Mouse (Mus musculus): Measurements from ENCODE around the gene Foxf1. TPM values are rescaled to one million over a fixed set of nuclear protein-coding genes. Genes with fewer than 3 reads are reported as not detected.
A peak's percentile ranks its signal among the peaks of the same experiment; 100 is the strongest.

Gene Foxf1
- polyA plus RNA-seq, 1 experiment from 2014 or later = 2.8 TPM

GRCm38 (mm10) chr8:121116591-121117185 lies 32.5 kb downstream of the Foxf1 start:
- H3K27ac ChIP-seq (replicated peaks) = no peak overlapping the region
- H3K9ac ChIP-seq = no peak overlapping the region
- peaks cover 100% of the 10 kb centered on the region for H3K27me3 ChIP-seq
- H3K9me3 ChIP-seq (replicated peaks) = no peaks in the 10 kb centered on the region
- ATAC-seq (ENCODE audit: insufficient read depth) = 0 out of 2 replicates have a peak, but pooled peaks have one; percentile 17
- 1% methylated on average over 55 of the region's 55 CpGs for WGBS (ENCODE audit: insufficient replicate concordance)
- H3K36me3 ChIP-seq (replicated peaks) = no peaks in the 10 kb centered on the region
- peak overlapping the region; percentile 46 for H3K4me3 ChIP-seq (replicated peaks)
- H3K4me1 ChIP-seq (replicated peaks) = peaks cover 8% of the 10 kb centered on the region
- H3K4me2 ChIP-seq = peak overlapping the region; percentile 62

GRCm38 (mm10) chr8:121117186-121117651 lies 33.0 kb downstream of the Foxf1 start:
- Histone ChIP-seq H3K27ac (replicated peaks) (no peak overlapping the region), H3K27me3 (peaks cover 100% of the 10 kb centered on the region), H3K4me2 (no peak overlapping the region), H3K9me3 (replicated peaks) (no peaks in the 10 kb centered on the region), H3K9ac (no peak overlapping the region), H3K4me1 (replicated peaks) (peaks cover 8% of the 10 kb centered on the region), H3K36me3 (replicated peaks) (no peaks in the 10 kb centered on the region), H3K4me3 (replicated peaks) (peak overlapping the region; percentile 46; the same call in 1 of the 2 replicates)
- WGBS (ENCODE audit: insufficient replicate concordance) = 2% methylated on average over 62 of the region's 62 CpGs
- ATAC-seq (ENCODE audit: insufficient read depth) = no peak

GRCm38 (mm10) chr8:121117906-121118305 lies 33.7 kb downstream of the Foxf1 start:
- Histone ChIP-seq H3K9ac (no peak overlapping the region), H3K27me3 (peaks cover 100% of the 10 kb centered on the region), H3K27ac (replicated peaks) (no peak overlapping the region), H3K36me3 (replicated peaks) (no peaks in the 10 kb centered on the region), H3K9me3 (replicated peaks) (no peaks in the 10 kb centered on the region), H3K4me3 (replicated peaks) (no peak overlapping the region), H3K4me2 (no peak overlapping the region), H3K4me1 (replicated peaks) (peaks cover 8% of the 10 kb centered on the region)
- ATAC-seq (ENCODE audit: insufficient read depth) = no peak
- WGBS (ENCODE audit: insufficient replicate concordance) = 1% methylated on average over 28 of the region's 28 CpGs

GRCm38 (mm10) chr8:121118634-121119420 lies 34.6 kb downstream of the Foxf1 start:
- no peaks in the 10 kb centered on the region for H3K36me3 ChIP-seq (replicated peaks)
- WGBS (ENCODE audit: insufficient replicate concordance) = 6% methylated on average over 18 of the region's 18 CpGs
- no peak overlapping the region for H3K9ac ChIP-seq
- H3K9me3 ChIP-seq (replicated peaks) = no peaks in the 10 kb centered on the region
- H3K27me3 ChIP-seq = peaks cover 100% of the 10 kb centered on the region
- H3K4me2 ChIP-seq = no peak overlapping the region
- no peak overlapping the region for H3K27ac ChIP-seq (replicated peaks)
- ATAC-seq (ENCODE audit: insufficient read depth) = no peak
- peaks cover 6% of the 10 kb centered on the region for H3K4me1 ChIP-seq (replicated peaks)
- H3K4me3 ChIP-seq (replicated peaks) = no peak overlapping the region

- Histone ChIP-seq H3K36me3 (replicated peaks) (no peaks in the 10 kb centered on the region), H3K27me3 (peaks cover 99% of the 10 kb centered on the region), H3K9me3 (replicated peaks) (no peaks in the 10 kb centered on the region), H3K4me2 (no peak overlapping the region), H3K4me3 (replicated peaks) (no peak overlapping the region), H3K4me1 (replicated peaks) (peaks cover 6% of the 10 kb centered on the region), H3K27ac (replicated peaks) (no peak overlapping the region), H3K9ac (no peak overlapping the region)
- 16% methylated on average over 12 of the region's 12 CpGs for WGBS (ENCODE audit: insufficient replicate concordance)
- no peak for ATAC-seq (ENCODE audit: insufficient read depth)
These were observed 35.7 kb downstream of the Foxf1 start for GRCm38 (mm10) chr8:121119635-121120455.

- no peak for ATAC-seq (ENCODE audit: insufficient read depth)
- H3K36me3 ChIP-seq (replicated peaks) = no peaks in the 10 kb centered on the region
- peaks cover 99% of the 10 kb centered on the region for H3K27me3 ChIP-seq
- no peak overlapping the region for H3K27ac ChIP-seq (replicated peaks)
- no peak overlapping the region for H3K9ac ChIP-seq
- peaks cover 11% of the 10 kb centered on the region for H3K4me1 ChIP-seq (replicated peaks)
- H3K9me3 ChIP-seq (replicated peaks) = no peaks in the 10 kb centered on the region
- 18% methylated on average over 17 of the region's 17 CpGs for WGBS (ENCODE audit: insufficient replicate concordance)
- no peak overlapping the region for H3K4me2 ChIP-seq
- H3K4me3 ChIP-seq (replicated peaks) = no peak overlapping the region
These were observed 36.6 kb downstream of the Foxf1 start for GRCm38 (mm10) chr8:121120456-121121419.

GRCm38 (mm10) chr8:121121704-121122103 lies 37.5 kb downstream of the Foxf1 start:
- Histone ChIP-seq H3K4me1 (replicated peaks) (0 out of 2 replicates have a peak, but pooled peaks cover 6% of the 10 kb centered on the region), H3K27ac (replicated peaks) (no peak overlapping the region), H3K36me3 (replicated peaks) (no peaks in the 10 kb centered on the region), H3K9me3 (replicated peaks) (no peaks in the 10 kb centered on the region), H3K9ac (no peak overlapping the region), H3K4me2 (no peak overlapping the region), H3K4me3 (replicated peaks) (no peak overlapping the region), H3K27me3 (peaks cover 99% of the 10 kb centered on the region)
- WGBS (ENCODE audit: insufficient replicate concordance) = 28% methylated on average over 8 of the region's 8 CpGs
- ATAC-seq (ENCODE audit: insufficient read depth) = no peak

- no peak for ATAC-seq (ENCODE audit: insufficient read depth)
- H3K27ac ChIP-seq (replicated peaks) = no peak overlapping the region
- no peak overlapping the region for H3K9ac ChIP-seq
- no peak overlapping the region for H3K4me3 ChIP-seq (replicated peaks)
- no peaks in the 10 kb centered on the region for H3K9me3 ChIP-seq (replicated peaks)
- peaks cover 99% of the 10 kb centered on the region for H3K27me3 ChIP-seq
- H3K36me3 ChIP-seq (replicated peaks) = no peaks in the 10 kb centered on the region
- 0 out of 2 replicates have a peak, but pooled peaks cover 6% of the 10 kb centered on the region for H3K4me1 ChIP-seq (replicated peaks)
- 34% methylated on average over 7 of the region's 7 CpGs for WGBS (ENCODE audit: insufficient replicate concordance)
- no peak overlapping the region for H3K4me2 ChIP-seq
These were observed 38.2 kb downstream of the Foxf1 start for GRCm38 (mm10) chr8:121122368-121122767.

- H3K4me3 ChIP-seq (replicated peaks) = no peak overlapping the region
- H3K27me3 ChIP-seq = peaks cover 99% of the 10 kb centered on the region
- no peaks in the 10 kb centered on the region for H3K9me3 ChIP-seq (replicated peaks)
- no peak overlapping the region for H3K4me2 ChIP-seq
- 0 out of 2 replicates have a peak, but pooled peaks cover 6% of the 10 kb centered on the region for H3K4me1 ChIP-seq (replicated peaks)
- H3K27ac ChIP-seq (replicated peaks) = no peak overlapping the region
- 58% methylated on average over 2 of the region's 2 CpGs for WGBS (ENCODE audit: insufficient replicate concordance)
- no peaks in the 10 kb centered on the region for H3K36me3 ChIP-seq (replicated peaks)
- H3K9ac ChIP-seq = no peak overlapping the region
- ATAC-seq (ENCODE audit: insufficient read depth) = no peak
These were observed 38.9 kb downstream of the Foxf1 start for GRCm38 (mm10) chr8:121123113-121123512.

GRCm38 (mm10) chr8:121124547-121125239 lies 40.5 kb downstream of the Foxf1 start:
- WGBS (ENCODE audit: insufficient replicate concordance) = 6% methylated on average over 17 of the region's 17 CpGs
- no peak for ATAC-seq (ENCODE audit: insufficient read depth)
- peaks cover 10% of the 10 kb centered on the region; the same call in 1 of the 2 replicates for H3K4me1 ChIP-seq (replicated peaks)
- no peaks in the 10 kb centered on the region for H3K36me3 ChIP-seq (replicated peaks)
- peaks cover 99% of the 10 kb centered on the region for H3K27me3 ChIP-seq
- no peak overlapping the region for H3K27ac ChIP-seq (replicated peaks)
- H3K4me3 ChIP-seq (replicated peaks) = no peak overlapping the region
- no peak overlapping the region for H3K9ac ChIP-seq
- no peaks in the 10 kb centered on the region for H3K9me3 ChIP-seq (replicated peaks)
- H3K4me2 ChIP-seq = no peak overlapping the region

Measured in liver, embryonic 15.5 days (tissue).